Mouse (Mus musculus): Measurements from ENCODE around the gene E2f8.

DNA sequence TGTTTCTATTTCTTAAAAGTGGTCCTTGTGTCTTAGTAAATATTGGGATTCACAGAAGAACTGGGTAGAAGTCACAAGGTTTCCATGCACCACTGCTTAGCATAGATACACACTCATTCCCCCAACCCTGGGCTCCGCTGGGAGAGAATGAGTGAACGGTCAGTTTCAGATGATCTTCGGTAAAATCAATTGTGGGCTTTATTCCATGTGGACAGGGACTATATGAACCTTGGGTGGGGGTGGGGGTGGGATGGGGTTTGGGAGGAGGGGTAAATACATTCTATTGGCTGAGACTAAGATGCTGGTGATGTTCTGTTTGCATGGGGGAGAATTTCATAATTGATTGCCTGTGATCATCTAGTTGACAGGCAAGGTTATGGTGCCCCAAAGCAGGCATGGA lies 25.9 kb downstream of the E2f8 start:
- TF ChIP-seq CTCF (IDR thresholded peaks at IDR 0.05; ENCODE audit: extremely low read depth, insufficient read depth, insufficient read length, insufficient replicate concordance) (no peak), POLR2A (IDR thresholded peaks at IDR 0.05; ENCODE audit: low read depth, low read length) (no peak)
